Mouse (Mus musculus) spleen, adult 12 weeks (tissue): ENCODE data around the gene Dcst1.

Experiments
- DNase-seq: peaks from one replicate; pipeline ENCODE4 v3.0.0; 2022; ENCODE audit warnings: low spot score

Gene Dcst1

GRCm38 (mm10) chr3:89332013-89332412 is 33.0 kb downstream of the Dcst1 start:
- DNase-seq = no peak

GRCm38 (mm10) chr3:89331561-89331960 is 33.5 kb downstream of the Dcst1 start:
- DNase-seq = no peak

GRCm38 (mm10) chr3:89330948-89331347 is 34.1 kb downstream of the Dcst1 start:
- DNase-seq = no peak

- no peak for DNase-seq
Observed at GRCm38 (mm10) chr3:89330346-89330745, 34.7 kb downstream of the Dcst1 start.

GRCm38 (mm10) chr3:89328623-89329022 is 36.4 kb downstream of the Dcst1 start:
- DNase-seq = no peak

- DNase-seq = no peak
Observed at GRCm38 (mm10) chr3:89327371-89327870, 37.6 kb downstream of the Dcst1 start.

- no peak for DNase-seq
Observed at GRCm38 (mm10) chr3:89325882-89326281, 39.2 kb downstream of the Dcst1 start.

- DNase-seq = no peak
Observed at GRCm38 (mm10) chr3:89322514-89323165, 42.4 kb downstream of the Dcst1 start, which contains the start of gene Efna3. Gene Efna3 (minus strand): TSS chr3:89322965.

- DNase-seq = no peak
Observed at GRCm38 (mm10) chr3:89322131-89322500, 42.9 kb downstream of the Dcst1 start.

- no peak for DNase-seq
Observed at GRCm38 (mm10) chr3:89321183-89322130, 43.6 kb downstream of the Dcst1 start.

- no peak for DNase-seq
Observed at GRCm38 (mm10) chr3:89320581-89321182, 44.4 kb downstream of the Dcst1 start.

GRCm38 (mm10) chr3:89319591-89320350 is 45.3 kb downstream of the Dcst1 start:
- no peak for DNase-seq

GRCm38 (mm10) chr3:89318971-89319590 is 46.0 kb downstream of the Dcst1 start:
- DNase-seq = no peak

- DNase-seq = no peak
Observed at GRCm38 (mm10) chr3:89318316-89318715, 46.7 kb downstream of the Dcst1 start.

GRCm38 (mm10) chr3:89317246-89317645 is 47.8 kb downstream of the Dcst1 start:
- no peak for DNase-seq

GRCm38 (mm10) chr3:89316833-89317232 is 48.2 kb downstream of the Dcst1 start:
- peak; percentile 53 for DNase-seq

- no peak for DNase-seq
Observed at GRCm38 (mm10) chr3:89315930-89316831, 48.9 kb downstream of the Dcst1 start.

GRCm38 (mm10) chr3:89315195-89315929 is 49.7 kb downstream of the Dcst1 start:
- no peak for DNase-seq

GRCm38 (mm10) chr3:89314791-89315190 is 50.3 kb downstream of the Dcst1 start:
- DNase-seq = no peak

GRCm38 (mm10) chr3:89314340-89314739 is 50.7 kb downstream of the Dcst1 start:
- DNase-seq = no peak
